Mouse (Mus musculus): ENCODE results near the gene Klk13.

Gene Klk13

DNA sequence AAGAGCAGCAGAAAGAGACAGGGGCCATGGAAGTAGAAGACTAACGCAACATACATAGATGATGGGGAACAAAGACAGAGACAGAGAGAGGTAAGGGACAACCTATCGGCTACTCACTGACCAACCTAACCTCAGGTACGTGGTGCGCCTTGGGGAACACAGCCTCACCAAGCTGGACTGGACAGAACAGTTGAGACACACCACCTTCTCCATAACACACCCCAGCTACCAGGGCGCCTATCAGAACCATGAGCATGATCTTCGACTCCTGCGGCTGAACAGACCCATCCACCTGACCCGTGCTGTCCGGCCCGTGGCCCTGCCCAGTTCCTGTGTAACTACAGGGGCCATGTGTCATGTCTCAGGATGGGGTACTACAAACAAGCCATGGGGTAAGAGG is 58.3 kb downstream of the Klk13 start:
- intact Hi-C loops (cut with DNase I): no loop called here

DNA sequence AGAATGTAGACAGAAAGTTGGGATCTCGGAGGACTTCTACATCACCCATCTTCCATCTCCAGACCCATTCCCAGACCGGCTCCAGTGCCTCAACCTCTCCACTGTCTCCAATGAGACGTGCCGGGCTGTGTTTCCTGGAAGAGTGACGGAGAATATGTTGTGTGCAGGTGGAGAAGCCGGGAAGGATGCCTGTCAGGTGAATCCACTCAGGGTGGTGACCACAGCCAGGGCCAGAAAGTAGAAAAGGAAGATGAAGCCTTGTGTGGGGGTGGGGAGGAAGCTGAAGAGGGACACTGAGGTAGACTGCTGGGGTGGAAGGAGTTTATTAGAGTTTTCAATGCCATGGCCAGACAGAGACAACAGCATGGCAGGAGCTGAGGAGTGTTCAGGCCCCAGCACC is 59.5 kb downstream of the Klk13 start:
- intact Hi-C loops (cut with DNase I): no loop called here

DNA sequence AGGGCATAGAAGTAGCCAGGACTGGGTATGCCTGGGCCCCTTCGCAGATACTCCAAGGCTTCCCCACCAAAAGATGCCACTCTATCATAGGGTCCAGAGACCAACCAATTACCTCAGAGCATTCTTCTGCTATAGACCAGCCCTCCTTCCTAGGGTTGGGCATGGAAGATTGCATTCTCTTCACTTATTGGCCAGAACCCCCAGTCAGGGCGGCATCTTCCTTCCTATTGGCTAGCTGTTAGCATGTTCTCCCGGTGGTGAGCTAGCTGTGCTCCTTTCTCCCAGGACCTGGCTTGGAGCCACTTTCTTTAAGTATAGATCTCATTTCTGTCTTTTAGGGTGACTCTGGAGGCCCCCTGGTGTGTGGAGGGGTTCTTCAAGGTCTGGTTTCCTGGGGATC is 60.5 kb downstream of the Klk13 start:
- intact Hi-C loops (cut with DNase I): no loop called here

DNA sequence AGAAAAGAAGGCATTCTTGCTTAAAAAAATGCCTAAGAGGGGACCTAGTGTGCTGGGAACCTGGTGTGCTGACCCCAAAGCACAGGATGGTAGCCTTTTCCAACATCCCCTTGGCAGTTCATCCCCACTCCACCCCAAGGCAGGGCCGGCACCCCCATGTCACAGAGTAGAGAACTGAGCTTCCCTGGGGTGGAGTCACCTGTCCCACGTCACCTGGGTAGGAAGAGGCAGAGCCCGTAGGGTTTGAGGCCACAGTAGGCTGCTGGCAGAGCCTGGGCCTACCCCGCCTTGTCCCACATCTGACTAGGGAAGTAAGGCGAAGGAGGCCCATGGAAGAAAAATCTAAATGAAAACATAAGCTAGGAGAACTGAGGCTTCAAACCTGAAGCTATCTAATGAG is 62.0 kb downstream of the Klk13 start, which contains the start of gene Klk11:
Gene Klk11, plus strand, starts transcription at position 241 of the 400 bp plus-strand sequence.
- intact Hi-C loops (cut with DNase I): no loop called here

DNA sequence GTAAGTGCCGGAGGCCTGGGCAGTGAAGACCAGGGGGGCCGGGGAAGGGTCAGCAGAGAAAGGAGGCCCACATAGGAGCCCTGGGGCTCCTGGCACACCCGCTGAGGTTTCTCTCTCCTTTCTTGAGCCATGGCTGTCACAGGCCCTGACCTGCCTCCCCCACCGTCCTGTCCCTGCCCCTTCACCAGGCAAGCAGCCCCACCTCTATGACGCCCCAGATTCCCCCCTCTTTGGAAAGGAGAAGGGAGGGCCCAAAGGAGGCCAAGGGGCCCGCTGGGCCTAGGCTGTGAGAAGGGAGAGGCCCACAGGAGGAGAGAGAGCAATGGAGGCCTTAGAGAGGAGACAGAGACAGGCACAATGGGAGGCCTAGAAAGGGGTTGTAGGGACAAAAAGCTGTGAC is 62.4 kb downstream of the Klk13 start:
- intact Hi-C loops (cut with DNase I): no loop called here

DNA sequence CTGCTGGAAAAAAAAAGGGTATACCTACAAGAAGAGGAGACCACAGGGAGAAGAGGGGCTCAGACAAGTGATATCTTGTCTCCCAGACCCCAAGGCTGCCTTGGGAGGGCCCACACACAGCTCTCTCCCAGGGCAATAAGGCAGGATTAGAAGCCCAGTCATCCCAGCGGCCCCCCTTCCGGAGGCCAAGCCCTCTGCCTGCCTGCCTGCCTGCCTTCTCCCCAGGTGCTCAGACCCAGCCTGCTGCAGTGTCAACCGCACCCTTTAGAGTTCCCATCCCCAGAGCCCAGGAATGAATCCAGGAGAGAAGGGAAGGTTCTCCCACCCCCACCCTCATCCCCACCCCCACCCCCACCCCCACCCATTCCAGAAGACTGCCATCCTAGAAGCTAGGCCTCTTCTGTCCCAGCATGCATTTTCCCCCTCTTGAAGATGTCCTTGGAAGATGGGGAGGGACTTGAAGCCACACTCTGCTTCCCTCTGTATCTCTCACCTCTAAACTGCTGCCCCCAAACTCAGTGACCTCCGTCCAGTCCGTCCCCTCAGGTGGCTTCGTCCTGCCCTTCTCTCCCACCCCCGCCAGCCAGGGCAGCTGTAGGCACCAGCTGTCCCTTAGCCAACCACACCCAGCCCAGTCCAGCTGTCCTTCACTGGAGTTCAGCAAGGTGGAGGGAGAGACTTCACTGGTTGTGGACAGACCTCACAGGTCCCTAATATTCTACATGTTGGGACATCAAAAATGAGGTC is 63.1 kb downstream of the Klk13 start:
- intact Hi-C loops (cut with DNase I): no loop called here

DNA sequence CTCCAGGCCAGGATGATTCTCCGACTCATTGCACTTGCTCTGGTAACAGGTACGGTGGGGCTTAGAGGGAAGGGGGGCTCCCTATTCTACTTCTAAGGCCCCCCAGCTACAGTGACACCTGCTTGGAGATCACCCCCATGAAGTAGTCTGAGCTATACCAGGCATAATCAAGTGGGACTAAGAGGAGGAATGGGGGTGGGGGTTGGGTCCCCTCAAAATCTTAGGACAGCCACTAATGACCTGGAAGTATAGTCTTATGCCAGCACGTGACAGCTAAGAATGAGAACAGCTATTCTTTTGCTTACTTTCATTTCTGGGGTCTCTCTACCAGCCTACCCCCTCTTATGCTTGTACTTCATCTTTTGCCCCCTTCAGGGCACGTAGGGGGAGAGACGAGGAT is 64.1 kb downstream of the Klk13 start:
- intact Hi-C loops (cut with DNase I): no loop called here
